Mouse (Mus musculus): ENCODE measurements around the gene Mtln.

GRCm38 (mm10) chr2:127760429-127761000 lies 31.8 kb downstream of the Mtln start:
- TF ChIP-seq CHD2 (IDR thresholded peaks at IDR 0.05; ENCODE audit: low read depth, low read length) (no peak), ZNF384 (IDR thresholded peaks at IDR 0.05; ENCODE audit: low read depth, low read length) (no peak), ZC3H11A (IDR thresholded peaks at IDR 0.05; ENCODE audit: borderline replicate concordance, low read depth, low read length) (no peak), HCFC1 (IDR thresholded peaks at IDR 0.05; ENCODE audit: borderline replicate concordance, insufficient read depth, low read length) (no peak), MAFK (IDR thresholded peaks at IDR 0.05; ENCODE audit: insufficient read depth, low read depth, low read length) (no peak)

Measured in ES-E14 (cell line).